Mouse (Mus musculus) kidney, embryonic 14.5 days (tissue): ENCODE results near the gene Ubr4. TPM values are rescaled to one million over a fixed set of nuclear protein-coding genes. Genes with fewer than 3 reads are reported as not detected.

Experiments
- microRNA-seq: library from miRNA; unstranded; fragments of <30 nt; microRNA quantifications from one replicate; pipeline ENCODE4, GENCODE M21; 2016
- polyA plus RNA-seq: library from polyadenylated mRNA; unstranded; fragments of >200 nt; fragmentation: Nextera tagmentation; extraction: Ambion mirVana; gene quantifications from 2 replicates; pipeline ENCODE4 v1.2.1, GENCODE M21; 2014

Ubr4 gene
- polyA plus RNA-seq, 1 experiment from 2014 or later: 88.6 TPM

Small RNA genes lying within 50 kb of the gene (microRNA-seq; reads per million reads assigned to microRNA genes)
- 0.84 reads per million for gene Gm24245
- gene Gm25732: 0.84 reads per million

Other genes with a start within 250 kb of the Ubr4 start
- gene Minos1, start 221.5 kb upstream of the Ubr4 start, polyA plus RNA-seq: 509 and 677 TPM in 2 replicates
- 256 and 319 TPM in 2 replicates for gene Capzb, start 159.7 kb upstream of the Ubr4 start, polyA plus RNA-seq
- 10.4 and 13.3 TPM in 2 replicates for gene Pqlc2, start 41.9 kb upstream of the Ubr4 start, polyA plus RNA-seq
- gene Akr7a5, start 41.9 kb upstream of the Ubr4 start, polyA plus RNA-seq: 139 and 141 TPM in 2 replicates
- 134 and 143 TPM in 2 replicates for gene Mrto4, start within 50 bp of the Ubr4 start, polyA plus RNA-seq
- 13.1 and 25.8 TPM in 2 replicates for gene Emc1, start within 50 bp of the Ubr4 start, polyA plus RNA-seq
- gene Iffo2, start 177.9 kb downstream of the Ubr4 start, polyA plus RNA-seq: 7.1 and 9.4 TPM in 2 replicates